Mouse (Mus musculus): ENCODE results near the gene Pacrg. TPM values are rescaled to one million over a fixed set of nuclear protein-coding genes. Genes with fewer than 3 reads are reported as not detected.

Gene Pacrg
- polyA plus RNA-seq, 1 experiment from 2014 or later: 0.96 TPM

GRCm38 (mm10) chr17:10371472-10371871 lies 468.6 kb downstream of the Pacrg start:
- peaks cover 78% of the 10 kb centered on the region for H3K4me1 ChIP-seq (replicated peaks)
- H3K27ac ChIP-seq (ENCODE audit: poor library complexity, severe bottlenecking): peak overlapping the region; percentile 92; the same call in 1 of the 2 replicates
- no peaks in the 10 kb centered on the region for H3K9me3 ChIP-seq (replicated peaks)
- no peak overlapping the region for H3K4me2 ChIP-seq
- H3K27me3 ChIP-seq (replicated peaks): no peaks in the 10 kb centered on the region
- no peaks in the 10 kb centered on the region for H3K36me3 ChIP-seq
- H3K4me3 ChIP-seq: no peak overlapping the region
- H3K9ac ChIP-seq: no peak overlapping the region
- no peak for ATAC-seq (ENCODE audit: insufficient number of reproducible peaks, low FRiP score)
- 61% methylated on average over 8 of the region's 8 CpGs for WGBS

DNA sequence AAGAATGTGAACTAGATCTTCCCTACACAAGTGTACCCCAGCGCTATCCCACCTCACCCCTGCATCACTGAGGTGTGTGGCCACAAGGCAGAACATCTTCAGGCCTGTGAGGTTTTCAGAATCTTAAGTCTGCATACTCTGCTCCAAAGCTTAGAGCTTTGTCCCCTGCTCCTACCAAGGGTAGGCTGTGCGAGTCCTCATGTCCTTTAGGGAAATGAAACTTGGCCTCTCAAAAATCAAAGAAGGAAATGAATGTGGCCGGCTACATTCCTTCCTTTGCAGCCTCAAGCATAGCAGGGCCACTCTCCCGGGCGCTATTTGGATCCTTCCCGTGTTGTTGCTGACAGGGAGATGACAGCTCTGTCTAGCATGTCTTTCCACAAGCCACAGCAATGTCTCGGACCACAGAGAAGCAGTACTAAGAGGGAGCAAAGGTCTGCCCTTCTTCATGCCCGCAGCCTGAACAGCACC lies 469.4 kb downstream of the Pacrg start:
- peak overlapping the region; percentile 92 for H3K27ac ChIP-seq (ENCODE audit: poor library complexity, severe bottlenecking)
- no peak for ATAC-seq (ENCODE audit: insufficient number of reproducible peaks, low FRiP score)
- H3K36me3 ChIP-seq: no peaks in the 10 kb centered on the region
- H3K9me3 ChIP-seq (replicated peaks): no peaks in the 10 kb centered on the region
- WGBS: 15% methylated on average over 8 of the region's 8 CpGs
- peak overlapping the region; percentile 10; the same call in 1 of the 2 replicates for H3K4me2 ChIP-seq
- H3K4me1 ChIP-seq (replicated peaks): peaks cover 84% of the 10 kb centered on the region
- no peaks in the 10 kb centered on the region for H3K27me3 ChIP-seq (replicated peaks)
- H3K4me3 ChIP-seq: no peak overlapping the region
- H3K9ac ChIP-seq: peak overlapping the region; percentile 52; the same call in 1 of the 2 replicates

DNA sequence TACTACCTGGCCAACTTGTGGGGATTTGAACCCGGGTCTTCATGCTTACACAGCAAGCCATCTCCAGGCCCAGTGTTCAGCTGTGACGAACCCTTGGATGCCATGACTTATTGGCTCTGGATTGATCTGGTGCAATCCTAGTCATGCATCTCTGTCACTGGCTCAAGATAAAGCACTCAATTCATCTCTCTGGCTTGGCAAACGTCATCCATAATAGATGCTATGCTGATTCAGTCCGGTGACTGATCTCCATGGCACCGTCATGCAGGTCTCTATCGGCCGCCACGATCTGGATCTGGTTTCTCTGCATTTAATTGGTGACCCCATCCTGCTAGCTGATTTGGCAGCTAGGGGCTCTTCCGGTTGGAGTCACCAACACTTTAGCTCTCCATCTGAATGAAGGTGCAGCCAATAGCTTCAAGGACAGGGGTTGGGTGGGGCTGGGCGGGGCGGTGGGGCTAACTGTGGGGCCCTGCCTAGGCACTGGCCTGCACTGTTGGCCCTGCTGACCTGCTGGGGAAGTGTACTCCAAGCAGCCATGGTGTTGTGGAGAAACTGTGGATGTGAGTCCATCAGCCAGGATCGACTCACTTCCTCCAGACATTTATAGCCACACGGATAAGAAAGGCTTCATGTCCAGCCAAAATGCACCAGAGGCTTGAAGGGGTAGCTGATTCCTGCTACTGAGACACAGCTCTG lies 470.0 kb downstream of the Pacrg start:
- peaks cover 89% of the 10 kb centered on the region for H3K4me1 ChIP-seq (replicated peaks)
- no peak for ATAC-seq (ENCODE audit: insufficient number of reproducible peaks, low FRiP score)
- H3K27me3 ChIP-seq (replicated peaks): no peaks in the 10 kb centered on the region
- H3K4me2 ChIP-seq: peak overlapping the region; percentile 10; the same call in 1 of the 2 replicates
- H3K9ac ChIP-seq: peak overlapping the region; percentile 52; the same call in 1 of the 2 replicates
- H3K9me3 ChIP-seq (replicated peaks): no peaks in the 10 kb centered on the region
- H3K36me3 ChIP-seq: no peaks in the 10 kb centered on the region
- 69% methylated on average over 13 of the region's 13 CpGs for WGBS
- H3K4me3 ChIP-seq: no peak overlapping the region
- H3K27ac ChIP-seq (ENCODE audit: poor library complexity, severe bottlenecking): peak overlapping the region; percentile 92

- Histone ChIP-seq H3K4me3 (no peak overlapping the region), H3K27me3 (replicated peaks) (no peaks in the 10 kb centered on the region), H3K4me2 (no peak overlapping the region), H3K9ac (no peak overlapping the region), H3K36me3 (no peaks in the 10 kb centered on the region), H3K27ac (ENCODE audit: poor library complexity, severe bottlenecking) (no peak overlapping the region), H3K4me1 (replicated peaks) (peaks cover 67% of the 10 kb centered on the region), H3K9me3 (replicated peaks) (no peaks in the 10 kb centered on the region)
- ATAC-seq (ENCODE audit: insufficient number of reproducible peaks, low FRiP score): peak; percentile 43; the same call in 1 of the 2 replicates
- 53% methylated on average over 5 of the region's 5 CpGs for WGBS
These were observed 473.1 kb downstream of the Pacrg start for GRCm38 (mm10) chr17:10367044-10367443.

- no peak for ATAC-seq (ENCODE audit: insufficient number of reproducible peaks, low FRiP score)
- Histone ChIP-seq H3K27me3 (replicated peaks) (no peaks in the 10 kb centered on the region), H3K27ac (ENCODE audit: poor library complexity, severe bottlenecking) (peak overlapping the region; percentile 40; the same call in 1 of the 2 replicates), H3K36me3 (no peaks in the 10 kb centered on the region), H3K9me3 (replicated peaks) (no peaks in the 10 kb centered on the region), H3K4me3 (no peak overlapping the region), H3K4me2 (no peak overlapping the region), H3K4me1 (replicated peaks) (peaks cover 65% of the 10 kb centered on the region), H3K9ac (no peak overlapping the region)
- 72% methylated on average over 4 of the region's 4 CpGs for WGBS
These were observed 473.5 kb downstream of the Pacrg start for GRCm38 (mm10) chr17:10366577-10366976.

DNA sequence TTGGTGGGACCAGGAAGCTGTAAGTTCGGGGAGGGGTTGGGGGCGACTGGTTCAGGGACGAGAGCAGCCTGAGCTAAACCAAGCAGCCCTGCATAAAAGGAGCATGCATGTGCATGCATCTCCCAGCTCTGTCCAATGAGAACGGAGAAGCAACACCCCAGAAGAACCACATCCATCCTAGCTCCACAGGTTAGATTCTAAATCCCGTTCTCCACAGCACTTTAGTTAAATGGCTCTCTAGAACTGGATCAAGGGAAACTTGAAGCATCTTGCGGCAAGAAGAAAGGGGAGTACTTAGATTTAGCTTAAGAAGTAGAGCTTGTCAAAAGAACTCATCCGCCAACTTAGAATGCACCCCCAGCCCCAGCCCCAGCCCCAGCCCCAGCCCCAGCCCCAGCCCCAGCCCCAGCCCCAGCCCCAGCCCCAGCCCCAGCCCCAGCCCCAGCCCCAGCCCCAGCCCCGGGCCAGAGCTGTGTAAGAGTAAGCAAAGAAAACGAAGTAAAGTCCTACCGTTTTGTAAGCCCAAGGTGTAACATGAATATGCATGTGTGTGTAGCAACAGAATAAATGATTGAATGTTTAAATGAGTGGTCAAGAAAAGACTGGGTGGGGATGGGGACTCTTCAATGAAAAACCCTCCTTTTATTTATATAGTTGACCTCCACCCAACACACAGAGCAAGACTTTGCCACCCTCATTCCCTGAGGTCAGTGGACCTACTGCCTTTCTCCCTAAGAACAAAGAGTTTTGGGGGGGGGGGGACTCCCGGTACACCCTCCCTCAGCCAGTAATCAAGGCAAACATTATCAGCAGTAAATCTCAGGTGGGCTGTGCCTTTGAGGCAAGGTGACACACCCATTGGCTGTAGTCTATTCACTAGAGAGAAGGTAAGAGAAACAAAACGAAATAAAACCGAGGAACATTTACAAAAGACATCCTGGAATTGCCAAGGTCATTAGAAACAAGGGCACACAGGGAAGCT lies 474.3 kb downstream of the Pacrg start:
- Histone ChIP-seq H3K36me3 (no peaks in the 10 kb centered on the region), H3K4me1 (replicated peaks) (peaks cover 62% of the 10 kb centered on the region), H3K4me2 (no peak overlapping the region), H3K27ac (ENCODE audit: poor library complexity, severe bottlenecking) (no peak overlapping the region), H3K27me3 (replicated peaks) (no peaks in the 10 kb centered on the region), H3K9me3 (replicated peaks) (no peaks in the 10 kb centered on the region), H3K9ac (no peak overlapping the region), H3K4me3 (no peak overlapping the region)
- WGBS: 77% methylated on average over 13 of the region's 13 CpGs
- ATAC-seq (ENCODE audit: insufficient number of reproducible peaks, low FRiP score): no peak

GRCm38 (mm10) chr17:10363151-10363550 lies 477.0 kb downstream of the Pacrg start:
- no peak overlapping the region for H3K27ac ChIP-seq (ENCODE audit: poor library complexity, severe bottlenecking)
- no peak overlapping the region for H3K9ac ChIP-seq
- H3K4me3 ChIP-seq: no peak overlapping the region
- no peaks in the 10 kb centered on the region for H3K36me3 ChIP-seq
- no peaks in the 10 kb centered on the region for H3K9me3 ChIP-seq (replicated peaks)
- peaks cover 64% of the 10 kb centered on the region for H3K4me1 ChIP-seq (replicated peaks)
- no peak for ATAC-seq (ENCODE audit: insufficient number of reproducible peaks, low FRiP score)
- no peak overlapping the region for H3K4me2 ChIP-seq
- 80% methylated on average over 3 of the region's 3 CpGs for whole genome bisulfite sequencing
- H3K27me3 ChIP-seq (replicated peaks): no peaks in the 10 kb centered on the region

GRCm38 (mm10) chr17:10361882-10362291 lies 478.2 kb downstream of the Pacrg start:
- Histone ChIP-seq H3K36me3 (no peaks in the 10 kb centered on the region), H3K4me1 (replicated peaks) (peaks cover 64% of the 10 kb centered on the region), H3K9ac (no peak overlapping the region), H3K27ac (ENCODE audit: poor library complexity, severe bottlenecking) (no peak overlapping the region), H3K4me3 (no peak overlapping the region), H3K4me2 (no peak overlapping the region), H3K9me3 (replicated peaks) (no peaks in the 10 kb centered on the region), H3K27me3 (replicated peaks) (no peaks in the 10 kb centered on the region)
- WGBS: 64% methylated on average over 7 of the region's 7 CpGs
- no peak for ATAC-seq (ENCODE audit: insufficient number of reproducible peaks, low FRiP score)

DNA sequence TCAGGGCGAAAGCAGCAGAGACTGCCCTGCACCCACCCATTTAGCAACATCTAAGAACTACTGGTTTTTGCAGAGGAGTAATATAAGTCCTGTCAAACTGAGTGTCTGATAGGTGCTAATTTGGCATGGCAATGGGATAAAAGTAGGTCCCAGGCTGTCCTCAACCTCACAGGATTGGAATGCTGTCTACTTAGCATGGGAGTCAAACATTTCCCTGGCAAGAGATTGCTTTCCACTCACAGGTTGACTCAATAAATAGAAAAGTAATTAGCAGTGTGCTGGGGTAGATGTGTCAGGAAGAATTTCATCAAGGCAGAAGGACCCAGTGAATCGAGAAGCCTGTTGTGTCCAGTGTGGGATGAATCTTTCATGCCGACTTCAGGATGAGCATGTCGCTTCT lies 479.4 kb downstream of the Pacrg start:
- no peak for ATAC-seq (ENCODE audit: insufficient number of reproducible peaks, low FRiP score)
- H3K4me2 ChIP-seq: no peak overlapping the region
- no peak overlapping the region for H3K4me3 ChIP-seq
- no peaks in the 10 kb centered on the region for H3K36me3 ChIP-seq
- peaks cover 66% of the 10 kb centered on the region for H3K4me1 ChIP-seq (replicated peaks)
- no peak overlapping the region for H3K9ac ChIP-seq
- no peaks in the 10 kb centered on the region for H3K9me3 ChIP-seq (replicated peaks)
- 55% methylated on average over 4 of the region's 4 CpGs for WGBS
- H3K27me3 ChIP-seq (replicated peaks): no peaks in the 10 kb centered on the region
- peak overlapping the region; percentile 90 for H3K27ac ChIP-seq (ENCODE audit: poor library complexity, severe bottlenecking)

- Histone ChIP-seq H3K4me1 (replicated peaks) (peaks cover 56% of the 10 kb centered on the region), H3K27ac (ENCODE audit: poor library complexity, severe bottlenecking) (peak overlapping the region; percentile 90), H3K4me3 (no peak overlapping the region), H3K9ac (peak overlapping the region; percentile 46), H3K36me3 (no peaks in the 10 kb centered on the region), H3K4me2 (peak overlapping the region; percentile 44), H3K9me3 (replicated peaks) (no peaks in the 10 kb centered on the region), H3K27me3 (replicated peaks) (no peaks in the 10 kb centered on the region)
- peak; percentile 62; the same call in 1 of the 2 replicates for ATAC-seq (ENCODE audit: insufficient number of reproducible peaks, low FRiP score)
- WGBS: 6% methylated on average over 14 of the region's 14 CpGs
These were observed 480.6 kb downstream of the Pacrg start for GRCm38 (mm10) chr17:10359466-10359865.

DNA sequence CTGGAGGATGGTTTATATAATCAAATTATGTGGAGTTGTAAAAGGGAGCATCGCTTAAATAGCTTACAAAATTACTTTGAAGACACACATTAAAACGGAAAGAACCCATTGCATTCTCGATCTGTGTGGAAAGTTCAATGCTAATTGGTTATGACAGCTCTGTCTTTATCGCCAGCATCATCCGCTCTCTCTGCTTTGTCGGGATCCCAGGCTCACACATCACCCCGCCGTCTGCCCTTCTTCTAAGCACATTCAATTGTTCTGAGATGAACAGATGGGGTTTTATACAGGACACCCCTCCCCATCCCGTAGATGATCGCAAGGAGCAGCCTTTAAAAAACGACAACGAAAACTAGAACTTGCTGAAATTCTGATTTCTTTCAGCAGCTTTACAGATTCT lies 482.8 kb downstream of the Pacrg start:
- ATAC-seq (ENCODE audit: insufficient number of reproducible peaks, low FRiP score): no peak
- H3K9me3 ChIP-seq (replicated peaks): no peaks in the 10 kb centered on the region
- H3K4me1 ChIP-seq (replicated peaks): peaks cover 56% of the 10 kb centered on the region
- H3K4me3 ChIP-seq: no peak overlapping the region
- no peak overlapping the region for H3K4me2 ChIP-seq
- H3K27me3 ChIP-seq (replicated peaks): no peaks in the 10 kb centered on the region
- H3K9ac ChIP-seq: no peak overlapping the region
- no peaks in the 10 kb centered on the region for H3K36me3 ChIP-seq
- no peak overlapping the region for H3K27ac ChIP-seq (ENCODE audit: poor library complexity, severe bottlenecking)
- 83% methylated on average over 12 of the region's 12 CpGs for WGBS

Data from heart, embryonic 12.5 days (tissue).